Mouse (Mus musculus): ENCODE data around the gene Pcbp1. TPM values are rescaled to one million over a fixed set of nuclear protein-coding genes. Genes with fewer than 3 reads are reported as not detected.
A peak's percentile ranks its signal among the peaks of the same experiment; 100 is the strongest.

Gene Pcbp1
- total RNA-seq, 2 experiments from 2014 or later = 58.4 to 147 TPM

GRCm38 (mm10) chr6:86524879-86525645 is 1.1 kb downstream of the Pcbp1 start:
- ATAC-seq (replicated peaks; ENCODE audit: low FRiP score, poor library complexity, severe bottlenecking) = peak; percentile 74

- ATAC-seq (replicated peaks; ENCODE audit: low FRiP score, poor library complexity, severe bottlenecking) = no peak
Observed at GRCm38 (mm10) chr6:86523755-86524434, 2.2 kb downstream of the Pcbp1 start.

- no peak for ATAC-seq (replicated peaks; ENCODE audit: low FRiP score, poor library complexity, severe bottlenecking)
Observed at GRCm38 (mm10) chr6:86523242-86523754, 2.8 kb downstream of the Pcbp1 start.

- no peak for ATAC-seq (replicated peaks; ENCODE audit: low FRiP score, poor library complexity, severe bottlenecking)
Observed at GRCm38 (mm10) chr6:86522001-86522911, 3.9 kb downstream of the Pcbp1 start.

GRCm38 (mm10) chr6:86519767-86520345 is 6.3 kb downstream of the Pcbp1 start:
- no peak for ATAC-seq (replicated peaks; ENCODE audit: low FRiP score, poor library complexity, severe bottlenecking)

GRCm38 (mm10) chr6:86516021-86516420 is 10.1 kb downstream of the Pcbp1 start:
- ATAC-seq (replicated peaks; ENCODE audit: low FRiP score, poor library complexity, severe bottlenecking) = no peak

GRCm38 (mm10) chr6:86513296-86513695 is 12.8 kb downstream of the Pcbp1 start:
- ATAC-seq (replicated peaks; ENCODE audit: low FRiP score, poor library complexity, severe bottlenecking) = no peak

GRCm38 (mm10) chr6:86510979-86511378 is 15.1 kb downstream of the Pcbp1 start:
- ATAC-seq (replicated peaks; ENCODE audit: low FRiP score, poor library complexity, severe bottlenecking) = no peak

- ATAC-seq (replicated peaks; ENCODE audit: low FRiP score, poor library complexity, severe bottlenecking) = 0 out of 2 replicates have a peak, but pooled peaks have one; percentile 50
Observed at GRCm38 (mm10) chr6:86509866-86510200, 16.3 kb downstream of the Pcbp1 start.

- ATAC-seq (replicated peaks; ENCODE audit: low FRiP score, poor library complexity, severe bottlenecking) = no peak
Observed at GRCm38 (mm10) chr6:86509194-86509865, 16.8 kb downstream of the Pcbp1 start.

GRCm38 (mm10) chr6:86508736-86509135 is 17.4 kb downstream of the Pcbp1 start:
- no peak for ATAC-seq (replicated peaks; ENCODE audit: low FRiP score, poor library complexity, severe bottlenecking)

- no peak for ATAC-seq (replicated peaks; ENCODE audit: low FRiP score, poor library complexity, severe bottlenecking)
Observed at GRCm38 (mm10) chr6:86507116-86507515, 19.0 kb downstream of the Pcbp1 start.

- ATAC-seq (replicated peaks; ENCODE audit: low FRiP score, poor library complexity, severe bottlenecking) = no peak
Observed at GRCm38 (mm10) chr6:86506309-86506708, 19.8 kb downstream of the Pcbp1 start.

- ATAC-seq (replicated peaks; ENCODE audit: low FRiP score, poor library complexity, severe bottlenecking) = no peak
Observed at GRCm38 (mm10) chr6:86505671-86506070, 20.4 kb downstream of the Pcbp1 start.

- no peak for ATAC-seq (replicated peaks; ENCODE audit: low FRiP score, poor library complexity, severe bottlenecking)
Observed at GRCm38 (mm10) chr6:86503513-86503912, 22.6 kb downstream of the Pcbp1 start.

- ATAC-seq (replicated peaks; ENCODE audit: low FRiP score, poor library complexity, severe bottlenecking) = no peak
Observed at GRCm38 (mm10) chr6:86499571-86500109, 26.5 kb downstream of the Pcbp1 start.

GRCm38 (mm10) chr6:86497942-86498732 is 28.0 kb downstream of the Pcbp1 start:
- ATAC-seq (replicated peaks; ENCODE audit: low FRiP score, poor library complexity, severe bottlenecking) = no peak
